Mouse (Mus musculus) ES-E14 (cell line): ENCODE results near the gene Ccdc74a. TPM values are rescaled to one million over a fixed set of nuclear protein-coding genes. Genes with fewer than 3 reads are reported as not detected.

Experiments
- DNase-seq: peaks from one replicate; pipeline ENCODE4 v3.0.0-alpha.2; 2013; ENCODE audit warnings: low read depth, low spot score
- H3K27ac ChIP-seq: 2 replicates; pipeline ENCODE4 v1.5.1; 2012; ENCODE audit warnings: low read depth, mild to moderate bottlenecking, low read length, moderate library complexity, mixed read lengths; ENCODE audit not compliant: poor library complexity, insufficient read depth, severe bottlenecking
- H3K36me3 ChIP-seq: 2 replicates; pipeline ENCODE4 v1.6.1; 2012; ENCODE audit warnings: mild to moderate bottlenecking, low read length, moderate library complexity, mixed read lengths; ENCODE audit not compliant: control insufficient read depth, poor library complexity, insufficient read depth, severe bottlenecking
- H3K4me1 ChIP-seq, 2 experiments: fragments of 150-350 bp in 1 of 2; sonication (generic) in 1 of 2; 2 replicates each; pipeline ENCODE4 v1.6.1; 2012; ENCODE audit warnings: low read length in 2 of 2, mild to moderate bottlenecking in 1 of 2, mixed read lengths in 1 of 2; ENCODE audit not compliant: control insufficient read depth in 2 of 2, insufficient read depth in 2 of 2, poor library complexity in 1 of 2
- H3K4me3 ChIP-seq, 2 experiments: fragments of 150-350 bp in 1 of 2; sonication (generic) in 1 of 2; 2 replicates each; pipeline ENCODE4 v1.5.1; 2012; ENCODE audit warnings: low read length in 2 of 2, low read depth in 1 of 2, mild to moderate bottlenecking in 1 of 2, mixed read lengths in 1 of 2; ENCODE audit not compliant: insufficient read depth in 1 of 2, poor library complexity in 1 of 2, severe bottlenecking in 1 of 2
- H3K9ac ChIP-seq: 2 replicates; pipeline ENCODE4 v1.6.1; 2012; ENCODE audit warnings: low read depth, mild to moderate bottlenecking, low read length, mixed read lengths; ENCODE audit not compliant: poor library complexity, insufficient read depth, severe bottlenecking
- H3K9me3 ChIP-seq: fragments of 150-350 bp; sonication (generic); 2 replicates; pipeline ENCODE4 v1.6.1; 2012; ENCODE audit warnings: low read depth, mild to moderate bottlenecking, low read length; ENCODE audit not compliant: control insufficient read depth, insufficient read depth
- CHD2 ChIP-seq: IDR thresholded peaks from 2 replicates; pipeline ENCODE4 v1.6.1; 2014; ENCODE audit warnings: mild to moderate bottlenecking, low read depth, low read length, inconsistent platforms
- HCFC1 ChIP-seq: IDR thresholded peaks from 2 replicates; pipeline ENCODE4 v1.6.1; 2012; ENCODE audit warnings: low read length, inconsistent platforms, borderline replicate concordance; ENCODE audit not compliant: insufficient read depth
- MAFK ChIP-seq: IDR thresholded peaks from 2 replicates; pipeline ENCODE4 v1.6.1; 2014; ENCODE audit warnings: mild to moderate bottlenecking, low read depth, low read length, inconsistent platforms; ENCODE audit not compliant: insufficient read depth
- ZC3H11A ChIP-seq: IDR thresholded peaks from 2 replicates; pipeline ENCODE4 v1.6.1; 2012; ENCODE audit warnings: low read depth, mild to moderate bottlenecking, inconsistent platforms, low read length, borderline replicate concordance
- ZNF384 ChIP-seq: IDR thresholded peaks from 2 replicates; pipeline ENCODE4 v1.6.1; 2012; ENCODE audit warnings: low read depth, low read length, inconsistent platforms
- in situ Hi-C, 2 experiments: fragments of 600-800 bp; cut with MboI; formaldehyde crosslinking; loops; one replicate each; pipeline ENCODE4 v1.15.1; 2025; ENCODE audit warnings: low sequenced_read_pairs in 2 of 2, inconsistent platforms in 1 of 2; ENCODE audit not compliant: unreplicated experiment in 2 of 2
- total RNA-seq: library from RNA; depleted of rRNA; stranded (reverse); fragments of 300-350 nt; gene quantifications from 2 replicates; pipeline ENCODE4 v1.2.3, GENCODE M21; 2012

Ccdc74a gene
- total RNA-seq, 1 experiment, result 2.3 TPM

DNA sequence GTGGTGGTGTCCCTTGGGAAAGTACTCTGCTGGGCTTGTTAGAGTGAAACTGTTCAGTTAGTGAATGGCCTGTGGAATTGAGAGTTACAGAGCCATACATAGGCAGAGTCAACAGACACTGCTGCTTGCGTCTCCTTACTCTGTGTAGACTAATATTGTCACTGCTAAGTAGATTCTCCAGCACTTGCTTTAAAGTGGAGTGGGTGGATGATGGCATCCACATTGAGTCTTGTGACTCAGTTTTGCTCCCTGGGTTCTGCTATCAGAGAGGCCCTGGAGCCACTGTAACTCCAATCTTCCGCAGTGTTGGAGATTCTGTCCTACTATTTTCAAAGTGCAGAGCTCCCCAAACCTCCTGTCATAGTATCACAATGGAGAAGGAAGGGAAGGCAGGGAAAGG lies 13.7 kb upstream of the Ccdc74a start:
- no peak overlapping the region for H3K9ac ChIP-seq
- in situ Hi-C loops, result no loop called here
- no peak overlapping the region for H3K27ac ChIP-seq
- DNase-seq, result no peak
- H3K4me3 ChIP-seq, result no peak overlapping the region
- H3K9me3 ChIP-seq, result no peaks in the 10 kb centered on the region
- TF ChIP-seq ZNF384, result no peak
- TF ChIP-seq MAFK, result no peak
- TF ChIP-seq ZC3H11A, result no peak
- TF ChIP-seq CHD2, result no peak
- TF ChIP-seq HCFC1, result no peak
- no peaks in the 10 kb centered on the region for H3K4me1 ChIP-seq
- peaks cover 43% of the 10 kb centered on the region for H3K36me3 ChIP-seq

DNA sequence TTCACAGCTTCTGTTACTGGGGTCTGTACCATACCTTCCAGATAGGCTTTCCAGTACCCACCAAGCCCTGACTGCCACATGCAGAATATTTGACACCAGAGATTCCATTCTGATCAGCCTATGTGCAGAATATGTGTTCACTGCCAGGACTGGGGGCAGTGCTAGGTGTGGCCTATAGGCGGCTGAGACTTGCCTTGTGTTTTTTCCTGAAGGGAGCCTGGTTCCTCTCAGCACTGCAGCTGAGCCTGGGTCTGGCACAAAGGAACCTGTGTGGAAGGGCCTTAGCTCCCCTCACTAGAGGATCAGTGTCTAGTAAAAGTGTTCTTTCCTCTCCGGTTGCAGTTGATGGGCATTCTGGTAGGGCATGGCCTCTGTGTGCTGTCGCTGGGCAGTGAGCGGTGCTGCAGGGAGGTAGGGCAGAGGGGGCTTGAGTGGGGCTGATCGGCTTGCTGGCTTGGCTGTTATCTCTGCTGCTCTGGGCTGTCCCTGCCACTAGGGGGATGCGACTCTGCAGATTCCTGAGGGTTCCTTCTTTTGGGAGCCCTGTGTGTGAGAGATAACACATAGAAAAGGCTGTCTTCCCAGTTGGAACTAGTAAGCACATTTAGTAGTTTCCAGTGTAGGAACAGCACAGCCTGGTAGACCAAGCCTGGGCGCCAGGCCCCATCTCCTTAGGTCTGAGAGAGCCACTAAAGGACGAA lies 12.6 kb upstream of the Ccdc74a start:
- no peak overlapping the region for H3K4me3 ChIP-seq
- in situ Hi-C loops, result no loop called here
- no peak for DNase-seq
- TF ChIP-seq ZC3H11A (no peak), CHD2 (no peak), MAFK (no peak), HCFC1 (no peak), ZNF384 (no peak)
- no peak overlapping the region for H3K9ac ChIP-seq
- H3K27ac ChIP-seq, result no peak overlapping the region
- H3K9me3 ChIP-seq, result no peaks in the 10 kb centered on the region
- H3K4me1 ChIP-seq, result no peaks in the 10 kb centered on the region
- peaks cover 45% of the 10 kb centered on the region for H3K36me3 ChIP-seq

DNA sequence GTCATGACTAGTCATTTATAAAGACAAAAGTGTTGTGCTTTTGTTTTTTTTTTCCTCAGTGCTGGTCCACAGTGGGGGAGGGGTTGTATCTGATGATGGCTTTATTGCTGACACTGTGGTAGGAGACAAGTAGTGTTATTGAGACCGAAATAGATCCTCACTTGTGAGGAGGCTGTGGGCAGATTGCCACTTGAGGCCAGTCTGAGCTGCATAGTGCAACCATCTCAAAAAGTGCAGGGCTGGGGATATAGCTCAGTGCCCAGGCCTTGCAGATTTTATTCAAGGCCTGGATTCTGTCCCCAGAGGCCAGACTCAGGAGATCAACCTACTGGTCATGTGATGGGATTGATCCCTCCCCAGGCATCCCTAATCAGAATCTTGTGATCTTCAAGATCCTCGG lies 9.4 kb upstream of the Ccdc74a start:
- H3K4me3 ChIP-seq, result no peak overlapping the region
- H3K36me3 ChIP-seq, result peaks cover 59% of the 10 kb centered on the region
- no peak for DNase-seq

DNA sequence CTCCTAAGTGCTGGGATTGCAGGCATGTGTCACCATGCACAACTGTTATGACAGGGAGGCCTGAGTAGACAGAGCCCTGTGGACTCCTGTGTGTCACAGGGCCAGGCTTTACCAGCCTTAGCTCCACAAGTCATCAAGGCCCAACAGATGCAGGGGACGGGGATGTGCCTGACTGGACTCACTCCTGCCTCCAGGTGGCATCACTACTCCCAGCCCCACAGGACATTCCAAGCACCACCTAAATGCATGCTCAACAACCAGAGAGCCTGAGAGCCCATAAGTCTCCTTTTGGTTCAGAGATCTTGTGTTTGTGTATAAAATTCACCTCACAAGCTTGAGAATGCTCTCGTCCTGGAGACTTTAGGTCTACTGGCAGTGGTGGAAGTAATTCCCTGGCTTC lies 8.7 kb upstream of the Ccdc74a start:
- Histone ChIP-seq H3K36me3 (peaks cover 60% of the 10 kb centered on the region), H3K4me3 (no peak overlapping the region), H3K9me3 (no peaks in the 10 kb centered on the region), H3K9ac (no peak overlapping the region), H3K27ac (no peak overlapping the region), H3K4me1 (no peaks in the 10 kb centered on the region)
- TF ChIP-seq MAFK, result no peak
- in situ Hi-C loops, result no loop called here
- no peak for DNase-seq

More for the DNA sequence above, 9.4 kb upstream of the Ccdc74a start:
- in situ Hi-C loops, result no loop called here
- no peak overlapping the region for H3K9ac ChIP-seq
- H3K27ac ChIP-seq, result no peak overlapping the region
- H3K4me1 ChIP-seq, result no peaks in the 10 kb centered on the region
- TF ChIP-seq HCFC1 (no peak), MAFK (no peak), ZC3H11A (no peak), ZNF384 (no peak), CHD2 (no peak)
- H3K9me3 ChIP-seq, result no peaks in the 10 kb centered on the region

DNA sequence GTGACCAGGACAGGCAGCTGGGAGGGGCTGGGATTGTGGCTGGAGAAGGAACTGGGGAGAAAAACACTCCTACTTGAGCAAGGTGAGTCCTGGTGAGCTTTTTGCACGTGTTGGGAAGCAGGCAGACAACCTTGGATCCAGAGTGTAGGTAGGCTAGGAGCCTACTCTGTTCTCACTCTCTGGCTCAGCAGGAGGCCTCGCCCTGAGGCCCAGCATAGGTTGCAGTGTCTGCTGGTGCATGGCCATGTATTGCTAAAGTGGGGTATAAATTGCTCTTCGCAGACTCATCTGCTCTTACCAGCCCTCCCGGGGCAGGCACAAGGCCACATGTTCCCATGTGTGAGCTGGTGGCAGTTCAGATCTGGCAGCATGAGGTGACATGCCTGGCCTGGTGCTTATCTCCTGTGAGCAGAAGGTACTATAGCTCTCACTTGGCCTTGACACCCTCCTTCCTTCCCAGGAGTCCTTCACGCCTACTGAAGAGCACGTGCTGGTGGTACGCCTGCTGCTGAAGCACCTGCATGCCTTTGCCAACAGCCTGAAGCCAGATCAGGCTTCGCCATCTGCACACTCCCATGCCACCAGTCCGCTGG lies 8.1 kb upstream of the Ccdc74a start:
- no peaks in the 10 kb centered on the region for H3K4me1 ChIP-seq
- no peak for DNase-seq
- H3K27ac ChIP-seq, result no peak overlapping the region
- TF ChIP-seq CHD2 (no peak), ZC3H11A (no peak), MAFK (no peak), HCFC1 (no peak), ZNF384 (no peak)
- no peak overlapping the region for H3K9ac ChIP-seq
- H3K4me3 ChIP-seq, result no peak overlapping the region
- H3K36me3 ChIP-seq, result peaks cover 61% of the 10 kb centered on the region
- no peaks in the 10 kb centered on the region for H3K9me3 ChIP-seq
- in situ Hi-C loops, result no loop called here
